Mouse (Mus musculus) stomach, embryonic 14.5 days (tissue): ENCODE measurements around the gene Gfm2. TPM values are rescaled to one million over a fixed set of nuclear protein-coding genes. Genes with fewer than 3 reads are reported as not detected.

Experiments used
- ATAC-seq: fragments of 200-750 bp; cut with Nextera tagmentation; 2 replicates; pipeline ENCODE4 v1.8.0; 2017; ENCODE audit warnings: low read depth, moderate TSS enrichment; ENCODE audit not compliant: insufficient number of reproducible peaks, insufficient read depth, low FRiP score
- H3K27ac ChIP-seq: fragments of 300-500 bp; sonication (generic); 2 replicates; pipeline ENCODE4 v1.5.1; 2014; ENCODE audit warnings: mild to moderate bottlenecking, low read length, moderate library complexity, mixed read lengths
- H3K27me3 ChIP-seq: fragments of 300-500 bp; sonication (generic); 2 replicates; pipeline ENCODE4 v1.6.1; 2014; ENCODE audit warnings: low read length, control low read depth, mixed read lengths; ENCODE audit not compliant: control insufficient read depth, insufficient read depth
- H3K36me3 ChIP-seq: fragments of 300-500 bp; sonication (generic); 2 replicates; pipeline ENCODE4 v1.6.1; 2014; ENCODE audit warnings: mild to moderate bottlenecking, control low read depth, low read length, moderate library complexity, mixed read lengths; ENCODE audit not compliant: control insufficient read depth, insufficient read depth
- H3K4me1 ChIP-seq: fragments of 300-500 bp; sonication (generic); 2 replicates; pipeline ENCODE4 v1.6.1; 2014; ENCODE audit warnings: low read length, control low read depth, mixed read lengths; ENCODE audit not compliant: control insufficient read depth, insufficient read depth
- H3K4me2 ChIP-seq: fragments of 300-500 bp; sonication (generic); replicated peaks from 2 replicates; pipeline ENCODE4 v1.6.1; 2014; ENCODE audit warnings: low read depth, low read length, control low read depth
- H3K4me3 ChIP-seq: fragments of 300-500 bp; sonication (generic); 2 replicates; pipeline ENCODE4 v1.5.1; 2014; ENCODE audit warnings: low read depth, low read length, control low read depth
- H3K9ac ChIP-seq: fragments of 300-500 bp; sonication (generic); replicated peaks from 2 replicates; pipeline ENCODE4 v1.6.1; 2014; ENCODE audit warnings: low read depth, mild to moderate bottlenecking, control low read depth, low read length, moderate library complexity, mixed read lengths
- H3K9me3 ChIP-seq: fragments of 300-500 bp; sonication (generic); 2 replicates; pipeline ENCODE4 v1.6.1; 2016; ENCODE audit warnings: low read depth, low read length, control low read depth; ENCODE audit not compliant: control insufficient read depth
- WGBS: fragments of 180-500 bp; shearing (Covaris S2); extraction: QIAGEN DNeasy Blood & Tissue Kit; methylation state at CpG from one replicate; pipeline ENCODE4 v1.1.7; 2014; 5-methylcytosine and 5-hydroxymethylcytosine counted together
- polyA plus RNA-seq: library from polyadenylated mRNA; unstranded; fragments of >200 nt; fragmentation: Nextera tagmentation; extraction: Ambion mirVana; gene quantifications from 2 replicates; pipeline ENCODE4 v1.2.1, GENCODE M21; 2014

Gfm2 gene
- polyA plus RNA-seq, 1 experiment from 2014 or later, result 33.9 TPM

DNA sequence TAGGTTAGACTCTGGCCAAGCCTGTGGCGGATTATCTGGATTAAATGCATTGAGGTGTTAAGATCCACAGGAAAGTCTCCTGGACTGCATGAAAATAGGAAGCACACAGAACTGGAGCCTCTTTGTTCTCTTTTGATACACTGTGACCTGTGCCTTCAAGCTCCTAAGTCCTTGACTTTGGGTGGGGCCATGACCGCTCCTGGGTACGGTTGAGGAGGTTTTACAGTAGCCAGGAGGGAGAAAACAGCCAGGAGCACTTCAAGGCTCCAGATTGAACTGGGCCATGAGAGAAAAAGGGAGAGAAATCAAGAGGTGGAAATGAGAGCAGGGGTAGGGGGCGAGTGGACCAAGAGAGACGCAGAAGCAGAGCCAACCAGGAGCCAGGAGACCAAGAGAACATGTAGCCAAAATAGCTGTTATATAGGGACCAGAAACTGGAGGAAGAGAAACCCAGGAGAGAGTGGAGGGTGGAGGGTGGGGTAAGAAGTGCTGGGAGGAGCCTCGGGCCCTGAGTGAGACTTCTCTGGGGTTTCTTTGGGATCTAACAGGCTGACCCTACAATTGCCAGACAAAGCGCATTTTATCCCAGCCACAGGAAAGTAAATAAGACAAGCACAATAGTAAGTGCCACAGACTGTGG, 69.9 kb downstream of the Gfm2 start:
- Histone ChIP-seq H3K4me1 (no peaks in the 10 kb centered on the region), H3K27ac (no peak overlapping the region), H3K4me2 (no peak overlapping the region), H3K9ac (no peak overlapping the region), H3K36me3 (no peaks in the 10 kb centered on the region), H3K27me3 (no peaks in the 10 kb centered on the region), H3K9me3 (no peaks in the 10 kb centered on the region), H3K4me3 (no peak overlapping the region)
- 79% methylated on average over 7 of the region's 7 CpGs for WGBS
- no peak for ATAC-seq

DNA sequence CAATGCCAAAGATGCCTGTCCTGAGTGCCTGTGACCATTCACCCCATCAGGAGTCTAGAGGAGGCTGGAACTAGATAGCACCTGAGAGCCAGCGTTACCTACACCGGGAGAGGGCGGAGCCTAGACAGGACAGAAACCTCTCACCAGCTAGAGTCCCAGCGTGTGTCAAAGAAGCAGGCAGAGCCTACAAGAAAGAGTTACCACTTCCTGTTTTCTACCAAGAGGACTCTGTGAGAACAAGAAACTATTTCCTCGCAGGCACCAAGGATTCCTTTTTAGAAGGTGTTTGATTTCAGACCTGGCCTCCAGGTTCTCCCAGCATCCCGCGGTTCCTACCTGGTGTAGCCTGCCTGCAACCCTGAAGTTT, 70.4 kb downstream of the Gfm2 start:
- Histone ChIP-seq H3K36me3 (no peaks in the 10 kb centered on the region), H3K4me1 (no peaks in the 10 kb centered on the region), H3K4me3 (no peak overlapping the region), H3K27me3 (no peaks in the 10 kb centered on the region), H3K9ac (no peak overlapping the region), H3K9me3 (no peaks in the 10 kb centered on the region), H3K27ac (no peak overlapping the region), H3K4me2 (no peak overlapping the region)
- no peak for ATAC-seq
- WGBS, result 52% methylated on average over 7 of the region's 7 CpGs

DNA sequence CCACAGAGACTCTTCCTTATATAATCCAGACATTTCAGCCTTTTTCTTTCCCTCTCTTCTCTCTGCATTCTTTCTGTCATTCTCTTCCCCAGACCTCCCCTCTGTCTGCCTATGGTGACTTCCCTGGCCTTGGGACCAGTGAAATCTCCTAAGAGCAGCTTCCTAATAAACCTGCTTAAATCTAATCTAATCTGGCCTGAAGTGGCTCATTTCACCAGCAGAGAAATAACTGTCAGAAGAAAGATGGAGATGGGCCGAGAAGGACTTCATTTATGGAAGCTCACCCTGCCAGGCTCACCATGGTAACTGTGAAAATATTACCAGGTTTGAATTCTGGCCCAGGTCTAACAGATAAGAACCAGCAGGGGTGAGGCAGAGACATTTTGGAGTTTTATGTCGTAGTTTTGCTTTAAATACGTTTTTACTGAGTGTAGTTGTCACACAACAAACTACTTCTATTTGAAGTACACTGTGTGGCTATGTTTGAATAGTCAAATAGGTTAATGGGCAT, 70.8 kb downstream of the Gfm2 start:
- 63% methylated on average over 3 of the region's 3 CpGs for WGBS
- no peaks in the 10 kb centered on the region for H3K4me1 ChIP-seq
- H3K27ac ChIP-seq, result no peak overlapping the region
- H3K4me2 ChIP-seq, result no peak overlapping the region
- ATAC-seq, result no peak
- no peak overlapping the region for H3K4me3 ChIP-seq
- H3K9ac ChIP-seq, result no peak overlapping the region
- H3K36me3 ChIP-seq, result no peaks in the 10 kb centered on the region
- no peaks in the 10 kb centered on the region for H3K9me3 ChIP-seq
- H3K27me3 ChIP-seq, result no peaks in the 10 kb centered on the region

DNA sequence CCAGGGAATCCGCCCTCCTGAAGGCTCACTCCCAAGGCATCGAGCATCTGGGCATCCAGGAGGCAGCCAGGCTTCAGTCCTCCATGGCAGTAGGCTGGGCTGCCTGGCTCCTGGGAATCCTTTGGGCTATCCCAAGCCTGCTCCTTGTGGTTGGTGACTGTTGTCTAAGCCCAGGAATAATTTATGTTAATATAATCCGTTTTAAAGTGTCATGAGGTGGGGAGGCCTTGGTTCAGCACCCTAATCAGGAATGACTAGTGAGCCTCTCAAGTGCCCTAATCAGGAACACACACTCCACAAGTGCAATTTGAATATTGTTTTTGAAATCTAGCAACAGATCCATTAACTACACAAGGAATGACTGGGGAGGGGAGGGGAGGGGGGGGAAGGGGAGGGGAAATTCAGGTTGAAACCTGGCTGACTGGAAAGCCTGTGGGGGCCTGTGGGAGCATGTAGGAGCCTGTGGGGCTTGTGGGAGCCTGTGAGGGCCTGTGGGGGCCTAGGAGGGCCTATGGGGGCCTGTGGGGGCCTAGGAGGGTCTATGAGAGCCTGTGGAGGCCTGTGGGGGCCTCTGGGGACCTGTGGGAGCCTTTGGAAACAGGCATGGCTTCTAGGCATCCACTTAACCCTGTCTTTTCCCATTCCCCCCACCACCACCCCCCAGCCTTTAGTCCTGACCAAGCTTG, 77.0 kb downstream of the Gfm2 start:
- H3K4me1 ChIP-seq, result no peaks in the 10 kb centered on the region
- WGBS, result 60% methylated on average over 3 of the region's 3 CpGs

DNA sequence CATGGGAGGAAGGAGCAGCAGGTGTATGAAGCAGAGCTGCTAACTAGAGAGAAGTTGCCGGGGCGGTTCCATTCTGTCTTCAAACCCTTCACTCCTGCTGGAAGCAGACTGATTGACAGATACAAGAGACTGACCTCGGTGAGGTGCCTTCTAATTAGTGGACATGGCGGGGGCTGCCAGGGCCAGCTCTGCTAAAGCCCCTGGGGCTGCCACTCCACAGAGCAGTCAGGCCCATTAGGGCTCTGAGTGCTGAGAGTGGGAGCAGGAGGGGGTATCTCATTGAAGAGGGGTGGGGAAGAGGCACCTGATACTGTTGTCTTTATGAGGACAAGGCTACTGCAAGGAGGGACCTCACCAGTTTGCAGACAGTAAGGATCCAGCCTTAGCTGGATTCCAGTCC, 77.8 kb downstream of the Gfm2 start:
- 61% methylated on average over 4 of the region's 4 CpGs for WGBS
- ATAC-seq, result no peak

More for the DNA sequence above, 77.0 kb downstream of the Gfm2 start:
- Histone ChIP-seq H3K9me3 (no peaks in the 10 kb centered on the region), H3K4me2 (no peak overlapping the region), H3K27me3 (no peaks in the 10 kb centered on the region), H3K4me3 (no peak overlapping the region), H3K36me3 (no peaks in the 10 kb centered on the region), H3K9ac (no peak overlapping the region), H3K27ac (no peak overlapping the region)
- no peak for ATAC-seq

DNA sequence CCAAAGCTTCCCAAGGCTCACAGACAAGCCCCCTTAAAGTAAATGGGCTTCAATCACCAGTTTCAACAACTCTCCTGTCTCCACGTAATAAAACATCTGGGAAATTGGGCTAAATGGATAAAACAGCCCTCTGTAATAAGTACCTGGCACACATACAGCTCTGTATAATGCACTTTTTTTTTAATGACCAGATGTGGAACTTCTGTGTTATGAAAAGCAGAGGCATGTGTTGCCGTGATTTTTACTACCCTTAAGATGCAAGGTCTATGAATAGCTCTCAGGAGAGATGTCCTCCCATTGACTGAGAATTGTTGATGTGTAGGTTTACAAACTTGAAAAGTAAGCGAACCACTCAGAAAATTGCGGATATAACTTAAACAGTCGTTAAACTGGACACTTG, 78.5 kb downstream of the Gfm2 start:
- Histone ChIP-seq H3K9me3 (no peaks in the 10 kb centered on the region), H3K27ac (no peak overlapping the region), H3K4me2 (no peak overlapping the region), H3K36me3 (no peaks in the 10 kb centered on the region), H3K9ac (no peak overlapping the region), H3K4me3 (no peak overlapping the region), H3K4me1 (no peaks in the 10 kb centered on the region), H3K27me3 (no peaks in the 10 kb centered on the region)
- WGBS, result 54% methylated on average over 5 of the region's 5 CpGs
- no peak for ATAC-seq

More for the DNA sequence above, 77.8 kb downstream of the Gfm2 start:
- Histone ChIP-seq H3K27me3 (no peaks in the 10 kb centered on the region), H3K4me3 (no peak overlapping the region), H3K4me2 (no peak overlapping the region), H3K4me1 (no peaks in the 10 kb centered on the region), H3K9me3 (no peaks in the 10 kb centered on the region), H3K9ac (no peak overlapping the region), H3K27ac (no peak overlapping the region), H3K36me3 (no peaks in the 10 kb centered on the region)

DNA sequence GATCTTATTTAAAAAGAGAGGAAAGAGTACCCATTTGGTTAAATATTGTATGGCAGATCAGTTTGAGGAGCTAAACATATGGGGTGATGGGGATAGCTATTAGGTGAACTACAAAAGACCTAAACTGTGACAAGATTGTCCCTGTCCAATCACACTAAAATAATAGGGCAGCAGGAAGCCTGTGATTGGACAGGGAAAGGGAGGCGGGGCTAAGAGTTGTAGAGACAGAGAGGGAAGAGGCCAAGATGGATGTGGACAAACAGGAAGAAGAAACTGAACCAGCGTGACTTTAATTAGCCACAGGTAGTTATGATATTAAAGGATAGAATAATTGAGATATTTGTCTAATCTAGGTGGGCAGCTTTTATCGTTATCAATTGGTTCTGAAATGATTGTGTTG, 82.3 kb downstream of the Gfm2 start:
- WGBS, result 90% methylated on average over 3 of the region's 3 CpGs

DNA sequence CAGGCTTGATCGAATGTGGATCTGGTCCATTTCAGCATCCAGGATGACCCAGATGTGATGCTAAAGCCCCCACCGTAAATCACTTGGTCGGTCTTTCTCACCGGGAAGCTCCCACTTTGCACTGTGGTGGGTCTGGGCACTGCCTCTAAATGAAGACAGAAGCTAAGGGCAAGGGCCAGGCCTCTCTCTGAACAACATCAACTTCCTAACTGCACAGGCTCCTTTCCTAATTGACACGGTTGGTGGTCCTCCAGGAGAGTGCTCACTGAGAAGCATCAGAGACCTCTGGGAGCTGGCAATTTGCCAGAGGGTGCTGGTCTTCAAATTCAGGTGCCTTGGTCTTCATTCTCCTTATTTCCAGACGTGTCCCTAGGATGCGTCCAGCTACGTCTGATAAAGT, 86.1 kb downstream of the Gfm2 start:
- H3K27me3 ChIP-seq, result no peaks in the 10 kb centered on the region
- no peaks in the 10 kb centered on the region for H3K9me3 ChIP-seq
- no peaks in the 10 kb centered on the region for H3K36me3 ChIP-seq
- H3K9ac ChIP-seq, result no peak overlapping the region
- no peak overlapping the region for H3K4me3 ChIP-seq
- no peak overlapping the region for H3K4me2 ChIP-seq
- no peaks in the 10 kb centered on the region for H3K4me1 ChIP-seq
- ATAC-seq, result no peak
- H3K27ac ChIP-seq, result no peak overlapping the region
- 62% methylated on average over 8 of the region's 8 CpGs for WGBS

More for the DNA sequence above, 82.3 kb downstream of the Gfm2 start:
- Histone ChIP-seq H3K36me3 (no peaks in the 10 kb centered on the region), H3K9me3 (no peaks in the 10 kb centered on the region), H3K4me1 (no peaks in the 10 kb centered on the region), H3K4me3 (no peak overlapping the region), H3K9ac (no peak overlapping the region), H3K27me3 (no peaks in the 10 kb centered on the region), H3K4me2 (no peak overlapping the region), H3K27ac (no peak overlapping the region)
- ATAC-seq, result no peak
